Mouse (Mus musculus) hindlimb bud, embryonic 11.5 days (tissue): ENCODE data around the gene B4galt1.
"Not testable (repeated sequence)": the region's sequence is repeated elsewhere in the genome, so short reads cannot be mapped to it uniquely, and the experiment has no call there.

Experiments
- DNase-seq: peaks from one replicate; pipeline ENCODE4 v3.0.0-alpha.2; 2012; ENCODE audit warnings: low read depth, low spot score; ENCODE audit errors: extremely low spot score

Gene B4galt1

GRCm38 (mm10) chr4:40820903-40821302 is 32.9 kb downstream of the B4galt1 start:
- DNase-seq: no peak

GRCm38 (mm10) chr4:40820024-40820423 is 33.8 kb downstream of the B4galt1 start:
- DNase-seq: no peak

- no peak for DNase-seq
These were observed 34.7 kb downstream of the B4galt1 start for GRCm38 (mm10) chr4:40819151-40819550.

- no peak for DNase-seq
These were observed 35.4 kb downstream of the B4galt1 start for GRCm38 (mm10) chr4:40818421-40818820.

GRCm38 (mm10) chr4:40817936-40818335 is 35.9 kb downstream of the B4galt1 start:
- DNase-seq: no peak

- DNase-seq: no peak
These were observed 37.9 kb downstream of the B4galt1 start for GRCm38 (mm10) chr4:40815775-40816372.

GRCm38 (mm10) chr4:40815120-40815519 is 38.7 kb downstream of the B4galt1 start:
- DNase-seq: no peak

GRCm38 (mm10) chr4:40814359-40814758 is 39.4 kb downstream of the B4galt1 start:
- no peak for DNase-seq

- DNase-seq: no peak
These were observed 40.9 kb downstream of the B4galt1 start for GRCm38 (mm10) chr4:40812891-40813290.

- no peak for DNase-seq
These were observed 43.3 kb downstream of the B4galt1 start for GRCm38 (mm10) chr4:40810481-40810880.

GRCm38 (mm10) chr4:40807382-40807781 is 46.4 kb downstream of the B4galt1 start:
- DNase-seq: no peak

GRCm38 (mm10) chr4:40805401-40805800 is 48.4 kb downstream of the B4galt1 start:
- no peak for DNase-seq

- no peak for DNase-seq
These were observed 51.0 kb downstream of the B4galt1 start for GRCm38 (mm10) chr4:40802787-40803186.

- DNase-seq: no peak
These were observed 51.9 kb downstream of the B4galt1 start for GRCm38 (mm10) chr4:40801908-40802307.

GRCm38 (mm10) chr4:40800873-40801272 is 52.9 kb downstream of the B4galt1 start:
- DNase-seq: no peak

- not testable (repeated sequence) for DNase-seq
These were observed 54.8 kb downstream of the B4galt1 start for GRCm38 (mm10) chr4:40798833-40799555.

- DNase-seq: no peak
These were observed 58.0 kb downstream of the B4galt1 start for GRCm38 (mm10) chr4:40795761-40796160.

- no peak for DNase-seq
These were observed 59.5 kb downstream of the B4galt1 start for GRCm38 (mm10) chr4:40794320-40794719.

GRCm38 (mm10) chr4:40791176-40791575 is 62.6 kb downstream of the B4galt1 start:
- no peak for DNase-seq

GRCm38 (mm10) chr4:40786578-40786977 is 67.2 kb downstream of the B4galt1 start:
- no peak for DNase-seq

- DNase-seq: no peak
These were observed 68.1 kb downstream of the B4galt1 start for GRCm38 (mm10) chr4:40785620-40786166.

- DNase-seq: no peak
These were observed 69.1 kb downstream of the B4galt1 start for GRCm38 (mm10) chr4:40784556-40785169.
